Mouse (Mus musculus) NIH3T3 (cell line): Measurements from ENCODE around the gene Uck2.
A peak's percentile ranks its signal among the peaks of the same experiment; 100 is the strongest.

Experiments used
- DNase-seq: peaks from one replicate; pipeline ENCODE4 v3.0.0-alpha.2; 2012; ENCODE audit warnings: low read depth

The Uck2 gene

GRCm38 (mm10) chr1:167283441-167284257 lies 1.5 kb downstream of the Uck2 start:
- DNase-seq = peak; percentile 86

GRCm38 (mm10) chr1:167282768-167283167 lies 2.4 kb downstream of the Uck2 start:
- DNase-seq = no peak

GRCm38 (mm10) chr1:167282112-167282511 lies 3.0 kb downstream of the Uck2 start:
- no peak for DNase-seq

GRCm38 (mm10) chr1:167280061-167280460 lies 5.1 kb downstream of the Uck2 start:
- no peak for DNase-seq

GRCm38 (mm10) chr1:167279160-167279715 lies 5.9 kb downstream of the Uck2 start:
- no peak for DNase-seq

- DNase-seq = no peak
Observed at GRCm38 (mm10) chr1:167278395-167278794, 6.7 kb downstream of the Uck2 start.

GRCm38 (mm10) chr1:167274646-167275390 lies 10.3 kb downstream of the Uck2 start:
- no peak for DNase-seq

- no peak for DNase-seq
Observed at GRCm38 (mm10) chr1:167273380-167274163, 11.5 kb downstream of the Uck2 start.

- peak; percentile 70 for DNase-seq
Observed at GRCm38 (mm10) chr1:167271841-167272240, 13.3 kb downstream of the Uck2 start.

- no peak for DNase-seq
Observed at GRCm38 (mm10) chr1:167271304-167271703, 13.8 kb downstream of the Uck2 start.

- DNase-seq = peak; percentile 70
Observed at GRCm38 (mm10) chr1:167270342-167271111, 14.6 kb downstream of the Uck2 start.

GRCm38 (mm10) chr1:167269856-167270270 lies 15.3 kb downstream of the Uck2 start:
- DNase-seq = peak; percentile 99

- peak; percentile 61 for DNase-seq
Observed at GRCm38 (mm10) chr1:167269350-167269811, 15.7 kb downstream of the Uck2 start.

- no peak for DNase-seq
Observed at GRCm38 (mm10) chr1:167268360-167269063, 16.6 kb downstream of the Uck2 start.

GRCm38 (mm10) chr1:167266720-167267119 lies 18.4 kb downstream of the Uck2 start:
- DNase-seq = no peak

GRCm38 (mm10) chr1:167265366-167265765 lies 19.8 kb downstream of the Uck2 start:
- no peak for DNase-seq

GRCm38 (mm10) chr1:167262489-167263041 lies 22.6 kb downstream of the Uck2 start:
- peak; percentile 41 for DNase-seq

GRCm38 (mm10) chr1:167261750-167262149 lies 23.4 kb downstream of the Uck2 start:
- DNase-seq = no peak

GRCm38 (mm10) chr1:167259702-167260101 lies 25.4 kb downstream of the Uck2 start:
- no peak for DNase-seq

GRCm38 (mm10) chr1:167256724-167257302 lies 28.3 kb downstream of the Uck2 start:
- no peak for DNase-seq
